Mouse (Mus musculus) midbrain, embryonic 12.5 days (tissue): ENCODE data around the gene Ccdc8. TPM values are rescaled to one million over a fixed set of nuclear protein-coding genes. Genes with fewer than 3 reads are reported as not detected.
"Not testable (repeated sequence)": the region's sequence is repeated elsewhere in the genome, so short reads cannot be mapped to it uniquely, and the experiment has no call there.

Experiments
- ATAC-seq: fragments of 200-750 bp; cut with Nextera tagmentation; 2 replicates; pipeline ENCODE4 v1.8.0; 2017; ENCODE audit warnings: low read depth, moderate TSS enrichment, moderate library complexity; ENCODE audit not compliant: low FRiP score
- H3K27ac ChIP-seq: fragments of 300-500 bp; sonication (generic); replicated peaks from 2 replicates; pipeline ENCODE4 v1.5.1; 2016; ENCODE audit warnings: mild to moderate bottlenecking
- H3K27me3 ChIP-seq: fragments of 300-500 bp; sonication (generic); 2 replicates; pipeline ENCODE4 v1.6.1; 2016; ENCODE audit warnings: mild to moderate bottlenecking
- H3K36me3 ChIP-seq: fragments of 300-500 bp; sonication (generic); 2 replicates; pipeline ENCODE4 v1.6.1; 2016
- H3K4me1 ChIP-seq: fragments of 300-500 bp; sonication (generic); 2 replicates; pipeline ENCODE4 v1.6.1; 2016
- H3K4me2 ChIP-seq: fragments of 300-500 bp; sonication (generic); replicated peaks from 2 replicates; pipeline ENCODE4 v1.6.1; 2016; ENCODE audit warnings: mild to moderate bottlenecking, moderate library complexity
- H3K4me3 ChIP-seq: fragments of 300-500 bp; sonication (generic); 2 replicates; pipeline ENCODE4 v1.5.1; 2016; ENCODE audit warnings: mild to moderate bottlenecking
- H3K9ac ChIP-seq: fragments of 300-500 bp; sonication (generic); replicated peaks from 2 replicates; pipeline ENCODE4 v1.6.1; 2016; ENCODE audit warnings: mild to moderate bottlenecking, moderate library complexity
- H3K9me3 ChIP-seq: fragments of 300-500 bp; sonication (generic); 2 replicates; pipeline ENCODE4 v1.6.1; 2016; ENCODE audit warnings: mild to moderate bottlenecking
- WGBS: fragments of 180-500 bp; shearing (Covaris S2); methylation state at CpG from one replicate; pipeline ENCODE4 v1.1.7; 2016; 5-methylcytosine and 5-hydroxymethylcytosine counted together
- polyA plus RNA-seq: library from polyadenylated mRNA; unstranded; fragments of >200 nt; fragmentation: Nextera tagmentation; extraction: Ambion mirVana; gene quantifications from 2 replicates; pipeline ENCODE4 v1.2.1, GENCODE M21; 2016

Ccdc8 gene
- polyA plus RNA-seq, 1 experiment from 2014 or later, result 12.6 TPM

- no peak overlapping the region for H3K4me3 ChIP-seq
- WGBS, result 35% methylated on average over 18 of the region's 18 CpGs
- H3K36me3 ChIP-seq, result no peaks in the 10 kb centered on the region
- peak; percentile 63 for ATAC-seq
- H3K9me3 ChIP-seq, result no peaks in the 10 kb centered on the region
- no peak overlapping the region for H3K27ac ChIP-seq
- H3K4me1 ChIP-seq, result peaks cover 42% of the 10 kb centered on the region
- peaks cover 38% of the 10 kb centered on the region for H3K27me3 ChIP-seq
- no peak overlapping the region for H3K9ac ChIP-seq
- no peak overlapping the region for H3K4me2 ChIP-seq
These were observed 41.5 kb upstream of the Ccdc8 start for GRCm38 (mm10) chr7:16950861-16951635.

- peaks cover 10% of the 10 kb centered on the region for H3K27me3 ChIP-seq
- 65% methylated on average over 2 of the region's 2 CpGs for WGBS
- H3K4me2 ChIP-seq, ATAC-seq, H3K9ac ChIP-seq, H3K36me3 ChIP-seq, H3K27ac ChIP-seq, H3K9me3 ChIP-seq, H3K4me3 ChIP-seq: not testable (repeated sequence)
- H3K4me1 ChIP-seq, result peaks cover 30% of the 10 kb centered on the region
These were observed 38.7 kb upstream of the Ccdc8 start for GRCm38 (mm10) chr7:16953776-16954175.

- peaks cover 37% of the 10 kb centered on the region for H3K4me1 ChIP-seq
- no peaks in the 10 kb centered on the region; the same call in none of the 2 replicates for H3K27me3 ChIP-seq
- no peaks in the 10 kb centered on the region for H3K9me3 ChIP-seq
- H3K4me3 ChIP-seq, result no peak overlapping the region
- no peak overlapping the region for H3K4me2 ChIP-seq
- no peak for ATAC-seq
- WGBS, result 83% methylated on average over 4 of the region's 4 CpGs
- no peak overlapping the region for H3K27ac ChIP-seq
- H3K36me3 ChIP-seq, result no peaks in the 10 kb centered on the region
- H3K9ac ChIP-seq, result no peak overlapping the region
These were observed 36.8 kb upstream of the Ccdc8 start for GRCm38 (mm10) chr7:16955712-16956111.

GRCm38 (mm10) chr7:16956410-16957265 is 35.9 kb upstream of the Ccdc8 start:
- 0 out of 2 replicates have a peak, but pooled peaks cover 7% of the 10 kb centered on the region for H3K36me3 ChIP-seq
- 43% methylated on average over 15 of the region's 15 CpGs for WGBS
- H3K9ac ChIP-seq, result no peak overlapping the region
- peak overlapping the region; percentile 87 for H3K27ac ChIP-seq
- H3K4me2 ChIP-seq, result peak overlapping the region; percentile 25
- ATAC-seq, result no peak
- H3K9me3 ChIP-seq, result no peaks in the 10 kb centered on the region
- H3K27me3 ChIP-seq, result no peaks in the 10 kb centered on the region; the same call in 1 of the 2 replicates
- H3K4me1 ChIP-seq, result peaks cover 41% of the 10 kb centered on the region
- H3K4me3 ChIP-seq, result no peak overlapping the region

- Histone ChIP-seq H3K27me3 (no peaks in the 10 kb centered on the region), H3K36me3 (0 out of 2 replicates have a peak, but pooled peaks cover 19% of the 10 kb centered on the region), H3K27ac (peak within 1 kb of the TSS; percentile 94), H3K4me1 (peaks cover 45% of the 10 kb centered on the region), H3K4me2 (peak within 1 kb of the TSS; percentile 62), H3K9ac (peak within 1 kb of the TSS; percentile 48; the same call in 1 of the 2 replicates), H3K9me3 (no peaks in the 10 kb centered on the region), H3K4me3 (peak within 1 kb of the TSS; percentile 39)
- ATAC-seq, result peak; percentile 95
- 4% methylated on average over 17 of the region's 17 CpGs for WGBS
These were observed 32.8 kb upstream of the Ccdc8 start, which contains the start of gene Pnmal1 for GRCm38 (mm10) chr7:16959539-16960187. Pnmal1 (plus strand) TSS chr7:16959679.

- no peak overlapping the region for H3K9ac ChIP-seq
- no peak overlapping the region for H3K4me3 ChIP-seq
- H3K36me3 ChIP-seq, result 0 out of 2 replicates have a peak, but pooled peaks cover 21% of the 10 kb centered on the region
- no peak overlapping the region for H3K27ac ChIP-seq
- H3K4me1 ChIP-seq, result peaks cover 40% of the 10 kb centered on the region
- H3K4me2 ChIP-seq, result peak overlapping the region; percentile 24
- WGBS, result 87% methylated on average over 5 of the region's 5 CpGs
- ATAC-seq, result no peak
- H3K9me3 ChIP-seq, result no peaks in the 10 kb centered on the region
- no peaks in the 10 kb centered on the region for H3K27me3 ChIP-seq
These were observed 30.8 kb upstream of the Ccdc8 start for GRCm38 (mm10) chr7:16961678-16962077.

GRCm38 (mm10) chr7:16968414-16968813 is 24.1 kb upstream of the Ccdc8 start:
- 0 out of 2 replicates have a peak, but pooled peaks cover 3% of the 10 kb centered on the region for H3K9me3 ChIP-seq
- WGBS, result 88% methylated on average over 6 of the region's 6 CpGs
- H3K4me1 ChIP-seq, result no peaks in the 10 kb centered on the region
- H3K9ac ChIP-seq, result no peak overlapping the region
- H3K36me3 ChIP-seq, result 0 out of 2 replicates have a peak, but pooled peaks cover 4% of the 10 kb centered on the region
- no peak overlapping the region for H3K4me3 ChIP-seq
- H3K27me3 ChIP-seq, result no peaks in the 10 kb centered on the region
- H3K4me2 ChIP-seq, result no peak overlapping the region
- ATAC-seq, result no peak
- H3K27ac ChIP-seq, result no peak overlapping the region

GRCm38 (mm10) chr7:16971160-16971559 is 21.3 kb upstream of the Ccdc8 start:
- no peaks in the 10 kb centered on the region for H3K36me3 ChIP-seq
- 92% methylated on average over 3 of the region's 3 CpGs for WGBS
- H3K27me3 ChIP-seq, result no peaks in the 10 kb centered on the region
- H3K4me2 ChIP-seq, result no peak overlapping the region
- H3K4me3 ChIP-seq, result no peak overlapping the region
- H3K4me1 ChIP-seq, result no peaks in the 10 kb centered on the region
- H3K9me3 ChIP-seq, result 0 out of 2 replicates have a peak, but pooled peaks cover 3% of the 10 kb centered on the region
- no peak for ATAC-seq
- no peak overlapping the region for H3K27ac ChIP-seq
- H3K9ac ChIP-seq, result no peak overlapping the region

GRCm38 (mm10) chr7:16974018-16974417 is 18.5 kb upstream of the Ccdc8 start:
- Histone ChIP-seq H3K9me3 (0 out of 2 replicates have a peak, but pooled peaks cover 3% of the 10 kb centered on the region), H3K4me3 (no peak overlapping the region), H3K27me3 (no peaks in the 10 kb centered on the region), H3K4me1 (no peaks in the 10 kb centered on the region), H3K27ac (no peak overlapping the region), H3K36me3 (no peaks in the 10 kb centered on the region), H3K9ac (no peak overlapping the region), H3K4me2 (no peak overlapping the region)
- WGBS, result 68% methylated on average over 6 of the region's 6 CpGs
- ATAC-seq, result no peak

- H3K4me3 ChIP-seq, result no peak overlapping the region
- no peaks in the 10 kb centered on the region for H3K36me3 ChIP-seq
- 61% methylated on average over 8 of the region's 8 CpGs for WGBS
- no peaks in the 10 kb centered on the region for H3K9me3 ChIP-seq
- H3K4me2 ChIP-seq, result no peak overlapping the region
- no peak overlapping the region for H3K27ac ChIP-seq
- H3K4me1 ChIP-seq, result peaks cover 8% of the 10 kb centered on the region
- ATAC-seq, result no peak
- no peaks in the 10 kb centered on the region for H3K27me3 ChIP-seq
- 0 out of 2 replicates have a peak overlapping the region, but pooled peaks have one; percentile 11 for H3K9ac ChIP-seq
These were observed 16.2 kb upstream of the Ccdc8 start for GRCm38 (mm10) chr7:16976298-16976697.

GRCm38 (mm10) chr7:16978173-16978572 is 14.3 kb upstream of the Ccdc8 start:
- Histone ChIP-seq H3K9me3 (no peaks in the 10 kb centered on the region), H3K9ac (no peak overlapping the region), H3K4me2 (no peak overlapping the region), H3K27ac (no peak overlapping the region), H3K27me3 (no peaks in the 10 kb centered on the region), H3K4me1 (peaks cover 20% of the 10 kb centered on the region), H3K4me3 (no peak overlapping the region), H3K36me3 (no peaks in the 10 kb centered on the region)
- 81% methylated on average over 6 of the region's 6 CpGs for whole genome bisulfite sequencing
- ATAC-seq, result no peak
